Mouse (Mus musculus) midbrain, embryonic 15.5 days (tissue): ENCODE results near the gene Lrrc56. TPM values are rescaled to one million over a fixed set of nuclear protein-coding genes. Genes with fewer than 3 reads are reported as not detected.
A peak's percentile ranks its signal among the peaks of the same experiment; 100 is the strongest.

Source experiments
- ATAC-seq: fragments of 200-750 bp; cut with Nextera tagmentation; replicated peaks from 2 replicates; pipeline ENCODE4 v1.8.0; 2017; ENCODE audit warnings: moderate TSS enrichment
- H3K27ac ChIP-seq: fragments of 300-500 bp; sonication (generic); 2 replicates; pipeline ENCODE4 v1.5.1; 2015; ENCODE audit warnings: mild to moderate bottlenecking, inconsistent platforms
- H3K27me3 ChIP-seq: fragments of 300-500 bp; sonication (generic); replicated peaks from 2 replicates; pipeline ENCODE4 v1.6.1; 2015; ENCODE audit warnings: inconsistent platforms
- H3K36me3 ChIP-seq: fragments of 300-500 bp; sonication (generic); replicated peaks from 2 replicates; pipeline ENCODE4 v1.6.1; 2015; ENCODE audit warnings: inconsistent platforms
- H3K4me1 ChIP-seq: fragments of 300-500 bp; sonication (generic); 2 replicates; pipeline ENCODE4 v1.6.1; 2015; ENCODE audit warnings: inconsistent platforms
- H3K4me2 ChIP-seq: fragments of 300-500 bp; sonication (generic); 2 replicates; pipeline ENCODE4 v1.6.1; 2015; ENCODE audit warnings: inconsistent platforms, mild to moderate bottlenecking, moderate library complexity
- H3K4me3 ChIP-seq: fragments of 300-500 bp; sonication (generic); 2 replicates; pipeline ENCODE4 v1.5.1; 2015; ENCODE audit warnings: mild to moderate bottlenecking, inconsistent platforms
- H3K9ac ChIP-seq: fragments of 300-500 bp; sonication (generic); 2 replicates; pipeline ENCODE4 v1.6.1; 2015; ENCODE audit warnings: mild to moderate bottlenecking, inconsistent platforms
- H3K9me3 ChIP-seq: fragments of 300-500 bp; sonication (generic); 2 replicates; pipeline ENCODE4 v1.6.1; 2016; ENCODE audit warnings: inconsistent platforms
- whole genome bisulfite sequencing: fragments of 180-500 bp; shearing (Covaris S2); methylation state at CpG from one replicate; pipeline ENCODE4 v1.1.7; 2015; ENCODE audit warnings: mixed read lengths; 5-methylcytosine and 5-hydroxymethylcytosine counted together
- polyA plus RNA-seq: library from polyadenylated mRNA; unstranded; fragments of >200 nt; fragmentation: Nextera tagmentation; extraction: Ambion mirVana; gene quantifications from 2 replicates; pipeline ENCODE4 v1.2.1, GENCODE M21; 2015

Lrrc56 gene
- polyA plus RNA-seq, 1 experiment from 2014 or later: 12.8 TPM

DNA sequence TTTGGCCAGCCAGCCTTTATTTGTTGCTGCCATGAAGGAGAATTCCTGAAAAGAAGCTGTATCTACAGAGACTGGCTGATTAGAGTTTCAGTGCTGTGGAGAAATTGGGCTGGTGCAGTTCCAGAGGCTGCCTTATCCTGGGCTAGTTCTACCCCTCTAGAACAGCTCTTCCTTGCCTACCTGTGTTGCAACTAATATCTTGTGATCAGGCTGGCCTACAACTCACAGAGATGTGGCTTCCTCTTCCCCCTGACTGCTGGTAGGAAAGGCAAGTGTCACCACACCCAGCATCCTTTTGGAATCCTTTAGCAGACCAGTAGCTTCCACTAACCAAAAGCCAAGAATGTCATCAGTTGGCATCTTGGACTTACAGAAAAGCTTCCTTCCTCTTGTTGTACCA lies 24.1 kb upstream of the Lrrc56 start:
- no peak for ATAC-seq
- no peaks in the 10 kb centered on the region for H3K36me3 ChIP-seq

GRCm38 (mm10) chr7:141172116-141173006 lies 21.6 kb upstream of the Lrrc56 start, which contains the start of gene Rnh1:
Gene Rnh1 (minus strand): TSS chr7:141172857.
- Histone ChIP-seq H3K9ac (peak within 1 kb of the TSS; percentile 64), H3K9me3 (no peaks in the 10 kb centered on the region), H3K4me2 (peak within 1 kb of the TSS; percentile 84), H3K4me3 (peak within 1 kb of the TSS; percentile 55), H3K27me3 (no peaks in the 10 kb centered on the region), H3K36me3 (no peaks in the 10 kb centered on the region), H3K27ac (peak within 1 kb of the TSS; percentile 95), H3K4me1 (peaks cover 25% of the 10 kb centered on the region)
- WGBS: 2% methylated on average over 55 of the region's 55 CpGs
- peak; percentile 98 for ATAC-seq

More for the DNA sequence above, 24.1 kb upstream of the Lrrc56 start:
- no peak overlapping the region for H3K4me2 ChIP-seq
- no peak overlapping the region for H3K27ac ChIP-seq
- H3K27me3 ChIP-seq: no peaks in the 10 kb centered on the region
- no peaks in the 10 kb centered on the region for H3K9me3 ChIP-seq
- no peak overlapping the region for H3K4me3 ChIP-seq
- peaks cover 22% of the 10 kb centered on the region for H3K4me1 ChIP-seq
- no peak overlapping the region for H3K9ac ChIP-seq

DNA sequence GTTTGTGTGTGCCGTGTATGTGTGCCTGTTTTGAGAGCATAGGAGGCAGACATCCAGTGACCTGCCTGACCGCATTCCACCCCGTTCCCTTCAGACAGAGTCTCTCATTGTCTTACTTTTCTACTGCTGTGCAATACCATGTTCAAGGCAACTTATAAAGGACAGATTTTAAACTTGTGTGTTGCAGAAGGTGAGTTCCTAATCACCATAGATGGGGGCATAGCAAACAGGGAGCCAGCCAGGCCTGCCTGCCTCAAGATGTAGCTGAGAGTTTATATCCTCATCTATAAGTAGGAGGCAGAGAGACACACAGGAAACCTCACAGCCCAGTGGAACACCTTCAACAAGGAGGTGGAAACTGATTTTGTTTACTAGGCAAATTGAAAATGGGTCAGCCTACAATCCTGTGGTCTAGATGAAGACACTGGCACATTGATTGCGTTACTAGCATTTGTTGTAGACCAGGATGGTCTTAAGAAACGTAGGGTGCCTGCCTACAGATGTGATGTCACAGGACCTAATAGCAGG lies 20.6 kb upstream of the Lrrc56 start:
- Histone ChIP-seq H3K4me2 (peak overlapping the region; percentile 84), H3K9ac (peak overlapping the region; percentile 64; the same call in 1 of the 2 replicates), H3K9me3 (no peaks in the 10 kb centered on the region), H3K27ac (peak overlapping the region; percentile 95; the same call in 1 of the 2 replicates), H3K36me3 (no peaks in the 10 kb centered on the region), H3K4me3 (peak overlapping the region; percentile 55), H3K4me1 (peaks cover 18% of the 10 kb centered on the region), H3K27me3 (no peaks in the 10 kb centered on the region)
- no peak for ATAC-seq
- 90% methylated on average over 5 of the region's 5 CpGs for WGBS

- no peaks in the 10 kb centered on the region for H3K9me3 ChIP-seq
- no peak overlapping the region for H3K27ac ChIP-seq
- H3K36me3 ChIP-seq: no peaks in the 10 kb centered on the region
- H3K27me3 ChIP-seq: no peaks in the 10 kb centered on the region
- WGBS: 89% methylated on average over 4 of the region's 4 CpGs
- H3K4me2 ChIP-seq: no peak overlapping the region
- ATAC-seq: no peak
- no peak overlapping the region for H3K9ac ChIP-seq
- H3K4me1 ChIP-seq: peaks cover 15% of the 10 kb centered on the region
- H3K4me3 ChIP-seq: no peak overlapping the region
Measured at GRCm38 (mm10) chr7:141175068-141175467, 18.9 kb upstream of the Lrrc56 start.

DNA sequence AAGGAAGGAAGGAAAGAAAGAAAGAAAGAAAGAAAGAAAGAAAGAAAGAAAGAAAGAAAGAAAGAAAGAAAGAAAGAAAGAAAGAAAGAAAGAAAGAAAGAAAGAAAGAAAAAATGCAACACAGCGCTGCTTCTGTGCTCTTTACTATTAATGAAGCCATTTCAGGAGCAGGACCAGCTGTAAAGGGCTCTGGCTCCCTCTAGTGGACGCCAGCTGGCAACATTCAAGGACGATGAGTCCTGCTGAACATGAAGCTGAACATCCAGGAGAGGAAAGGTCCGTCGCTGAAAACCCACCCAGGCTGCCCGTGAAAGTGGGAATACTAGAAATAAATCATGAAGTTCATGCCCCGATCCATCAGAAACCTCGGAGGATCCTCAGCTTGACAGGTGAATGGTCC lies 17.8 kb upstream of the Lrrc56 start:
- Histone ChIP-seq H3K4me1 (peaks cover 15% of the 10 kb centered on the region), H3K4me3 (no peak overlapping the region), H3K9ac (0 out of 2 replicates have a peak overlapping the region, but pooled peaks have one; percentile 29), H3K4me2 (0 out of 2 replicates have a peak overlapping the region, but pooled peaks have one; percentile 24), H3K9me3 (no peaks in the 10 kb centered on the region), H3K36me3 (no peaks in the 10 kb centered on the region), H3K27ac (no peak overlapping the region), H3K27me3 (no peaks in the 10 kb centered on the region)
- ATAC-seq: no peak
- WGBS: 3% methylated on average over 8 of the region's 8 CpGs

DNA sequence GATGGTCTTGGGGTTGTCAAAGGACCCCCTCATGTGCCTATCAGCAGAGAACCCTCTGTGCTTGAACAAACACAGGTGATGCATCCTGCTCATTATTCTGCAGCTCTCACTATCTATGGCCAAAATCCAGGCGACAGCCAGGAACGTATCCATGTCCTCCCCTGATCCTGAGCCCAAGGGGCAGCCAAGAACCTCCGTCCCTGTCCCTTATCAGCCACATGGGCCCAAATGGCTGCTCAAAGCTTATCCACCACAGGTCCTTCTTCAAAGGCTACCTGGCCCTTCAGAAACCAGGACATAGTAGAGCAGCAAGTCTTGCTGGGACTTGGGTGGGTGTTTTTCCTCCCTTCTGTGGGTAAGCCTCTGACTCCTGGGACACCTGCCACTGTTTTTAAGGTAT lies 5.8 kb upstream of the Lrrc56 start:
- Histone ChIP-seq H3K27me3 (no peaks in the 10 kb centered on the region), H3K27ac (no peak overlapping the region), H3K9ac (no peak overlapping the region), H3K36me3 (peaks cover 18% of the 10 kb centered on the region; the same call in 1 of the 2 replicates), H3K4me3 (no peak overlapping the region), H3K9me3 (no peaks in the 10 kb centered on the region), H3K4me1 (peaks cover 19% of the 10 kb centered on the region), H3K4me2 (no peak overlapping the region)
- 86% methylated on average over 3 of the region's 3 CpGs for WGBS
- no peak for ATAC-seq

- H3K4me1 ChIP-seq: peaks cover 19% of the 10 kb centered on the region
- no peak overlapping the region for H3K9ac ChIP-seq
- H3K4me3 ChIP-seq: no peak overlapping the region
- WGBS: 92% methylated on average over 3 of the region's 3 CpGs
- H3K27ac ChIP-seq: no peak overlapping the region
- no peaks in the 10 kb centered on the region for H3K9me3 ChIP-seq
- no peak for ATAC-seq
- H3K36me3 ChIP-seq: peaks cover 18% of the 10 kb centered on the region; the same call in 1 of the 2 replicates
- H3K4me2 ChIP-seq: no peak overlapping the region
- H3K27me3 ChIP-seq: no peaks in the 10 kb centered on the region
Measured at GRCm38 (mm10) chr7:141188733-141189132, 5.2 kb upstream of the Lrrc56 start.

DNA sequence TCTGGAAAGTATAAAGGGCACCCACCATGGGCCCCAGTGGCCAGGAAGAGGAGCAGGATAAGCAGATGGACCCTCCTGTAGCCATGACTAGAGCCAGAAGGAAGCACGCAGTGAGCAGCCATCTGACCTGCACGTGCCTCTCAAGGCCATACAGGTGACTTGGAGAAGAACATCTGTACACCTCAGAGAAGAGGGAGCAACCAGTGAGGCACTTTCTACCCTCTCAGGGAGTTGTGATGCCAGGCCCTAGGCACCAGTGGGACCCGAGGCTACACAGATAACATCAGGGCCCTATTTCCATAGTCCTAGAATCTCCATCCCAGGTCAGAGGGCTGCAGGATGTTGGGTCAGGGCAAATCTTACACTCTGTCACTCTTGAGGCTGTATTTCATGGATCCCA lies 3.7 kb upstream of the Lrrc56 start:
- no peak overlapping the region for H3K4me3 ChIP-seq

GRCm38 (mm10) chr7:141191036-141191435 lies 2.9 kb upstream of the Lrrc56 start:
- ATAC-seq: no peak
- H3K36me3 ChIP-seq: peaks cover 18% of the 10 kb centered on the region; the same call in 1 of the 2 replicates
- peaks cover 34% of the 10 kb centered on the region for H3K4me1 ChIP-seq
- no peak overlapping the region for H3K9ac ChIP-seq
- H3K9me3 ChIP-seq: no peaks in the 10 kb centered on the region
- H3K27me3 ChIP-seq: no peaks in the 10 kb centered on the region
- H3K4me3 ChIP-seq: no peak overlapping the region
- no peak overlapping the region for H3K4me2 ChIP-seq
- no peak overlapping the region for H3K27ac ChIP-seq
- 96% methylated on average over 14 of the region's 14 CpGs for WGBS

More for the DNA sequence above, 3.7 kb upstream of the Lrrc56 start:
- Histone ChIP-seq H3K4me2 (no peak overlapping the region), H3K36me3 (peaks cover 18% of the 10 kb centered on the region; the same call in 1 of the 2 replicates), H3K4me1 (peaks cover 27% of the 10 kb centered on the region), H3K9ac (no peak overlapping the region), H3K9me3 (no peaks in the 10 kb centered on the region), H3K27me3 (no peaks in the 10 kb centered on the region), H3K27ac (no peak overlapping the region)
- no peak for ATAC-seq
- 92% methylated on average over 3 of the region's 3 CpGs for WGBS

DNA sequence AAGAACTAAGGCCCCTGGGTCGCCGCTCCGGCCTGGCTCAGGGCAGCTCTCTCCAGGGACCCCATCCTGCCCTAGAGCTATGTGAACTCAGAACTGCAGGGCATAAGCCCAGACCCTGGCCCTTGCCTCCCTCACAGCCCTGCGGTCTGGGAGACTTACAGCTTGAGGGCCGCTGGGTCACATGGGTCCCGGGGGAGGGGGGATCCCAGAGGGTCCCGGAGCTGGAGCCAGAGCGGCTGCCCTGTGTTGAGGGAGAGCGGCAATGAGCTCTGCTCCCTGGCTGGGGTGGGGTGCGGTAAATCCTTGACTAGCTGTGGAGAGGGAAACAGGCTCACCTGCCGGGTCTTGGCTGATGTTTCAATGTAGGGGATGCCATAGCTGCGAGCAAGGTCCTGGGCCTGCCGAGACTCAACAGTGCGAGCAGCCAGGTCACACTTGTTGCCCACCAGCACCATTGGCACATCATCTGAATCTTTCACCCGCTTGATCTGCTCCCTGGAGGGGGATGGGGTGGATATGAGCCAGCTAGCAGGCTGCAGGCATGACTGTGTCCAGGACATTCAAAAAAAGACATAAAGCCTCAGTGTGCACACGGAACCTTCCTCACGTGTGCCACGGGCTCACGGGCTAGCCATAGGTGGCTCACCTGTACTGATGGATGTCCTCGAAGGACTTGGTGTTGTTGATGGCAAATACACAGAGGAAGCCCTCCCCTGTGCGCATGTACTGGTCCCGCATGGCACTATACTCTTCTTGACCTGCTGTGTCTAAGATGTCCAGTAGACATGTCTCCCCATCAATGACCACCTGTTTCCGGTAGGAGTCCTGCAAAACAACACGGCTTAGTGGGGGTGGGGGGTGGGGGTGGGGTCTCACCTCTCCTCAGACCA lies 1.9 kb upstream of the Lrrc56 start:
- ATAC-seq: no peak
- no peaks in the 10 kb centered on the region for H3K27me3 ChIP-seq
- H3K4me3 ChIP-seq: peak overlapping the region; percentile 85; the same call in 1 of the 2 replicates
- H3K9ac ChIP-seq: no peak overlapping the region
- H3K36me3 ChIP-seq: peaks cover 18% of the 10 kb centered on the region; the same call in 1 of the 2 replicates
- H3K4me2 ChIP-seq: peak overlapping the region; percentile 87
- no peaks in the 10 kb centered on the region for H3K9me3 ChIP-seq
- 86% methylated on average over 24 of the region's 24 CpGs for WGBS
- no peak overlapping the region for H3K27ac ChIP-seq
- H3K4me1 ChIP-seq: peaks cover 34% of the 10 kb centered on the region

DNA sequence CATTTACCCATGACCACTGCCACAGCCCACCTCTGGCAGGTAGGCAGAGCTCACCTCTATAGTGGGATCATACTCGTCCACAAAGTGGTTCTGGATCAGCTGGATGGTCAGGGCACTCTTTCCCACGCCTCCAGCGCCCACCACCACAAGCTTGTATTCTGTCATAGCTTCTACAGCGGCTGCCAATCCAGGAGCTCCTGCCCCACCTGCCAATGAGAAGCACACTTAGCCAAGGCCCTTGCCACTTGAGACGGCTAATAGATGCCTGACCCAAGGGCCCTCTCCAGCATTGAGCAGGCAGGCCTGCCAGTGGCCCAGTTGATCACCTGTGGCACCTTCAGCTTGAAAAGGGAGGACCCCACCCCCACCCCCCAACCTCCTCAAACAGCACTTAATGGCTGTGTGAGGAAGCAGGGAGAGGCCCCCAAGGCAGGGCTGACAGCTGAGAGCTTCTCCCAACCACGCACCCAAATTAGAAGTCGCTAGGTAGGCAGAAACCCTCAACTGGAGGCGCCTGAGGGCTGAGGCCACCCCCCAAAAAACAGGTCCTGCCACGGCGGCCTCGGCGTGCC lies 1.1 kb upstream of the Lrrc56 start:
- no peak for ATAC-seq
- Histone ChIP-seq H3K4me3 (peak overlapping the region; percentile 85), H3K27me3 (no peaks in the 10 kb centered on the region), H3K4me2 (peak overlapping the region; percentile 87), H3K36me3 (peaks cover 18% of the 10 kb centered on the region; the same call in 1 of the 2 replicates), H3K4me1 (peaks cover 34% of the 10 kb centered on the region), H3K9ac (peak overlapping the region; percentile 95), H3K9me3 (no peaks in the 10 kb centered on the region), H3K27ac (peak overlapping the region; percentile 81)
- WGBS: 28% methylated on average over 12 of the region's 12 CpGs
